Mouse (Mus musculus): ENCODE data around the gene Bnip3. TPM values are rescaled to one million over a fixed set of nuclear protein-coding genes. Genes with fewer than 3 reads are reported as not detected.

Gene Bnip3
- total and polyA plus RNA-seq, 3 experiments = 20.8 to 294 (median 102) TPM

GRCm38 (mm10) chr7:138850083-138850482 lies 59.2 kb downstream of the Bnip3 start:
- H3K79me2 ChIP-seq (replicated peaks; ENCODE audit: control insufficient read depth, extremely low read depth, insufficient read depth, poor library complexity, severe bottlenecking) = peaks cover 28% of the 10 kb centered on the region
- H3K4me2 ChIP-seq (ENCODE audit: insufficient read depth, low read depth, poor library complexity, severe bottlenecking) = no peak overlapping the region
- no peak overlapping the region for H3K27ac ChIP-seq (ENCODE audit: insufficient read depth, low read depth)
- no peak for DNase-seq (ENCODE audit: extremely low read depth)
- no peak for TF ChIP-seq ELF1 (IDR thresholded peaks at IDR 0.05; ENCODE audit: low read depth, low read length)
- no peak for TF ChIP-seq E2F4 (IDR thresholded peaks at IDR 0.05; ENCODE audit: insufficient replicate concordance, low read depth, low read length)
- no peak for TF ChIP-seq ZNF384 (IDR thresholded peaks at IDR 0.05; ENCODE audit: low read depth, low read length)
- no peak for TF ChIP-seq GABPA (IDR thresholded peaks at IDR 0.05; ENCODE audit: insufficient replicate concordance, low read depth, low read length)
- TF ChIP-seq MEF2A (IDR thresholded peaks at IDR 0.05; ENCODE audit: borderline replicate concordance, low read depth, low read length) = no peak
- TF ChIP-seq SIN3A (IDR thresholded peaks at IDR 0.05; ENCODE audit: low read length) = no peak
- no peak for TF ChIP-seq SMC3 (IDR thresholded peaks at IDR 0.05; ENCODE audit: low read depth, low read length)
- no peak for TF ChIP-seq POLR2AphosphoS2 (IDR thresholded peaks at IDR 0.05; ENCODE audit: low read depth, low read length)
- no peak for TF ChIP-seq CHD1 (IDR thresholded peaks at IDR 0.05; ENCODE audit: low read depth, low read length)
- TF ChIP-seq MAX (IDR thresholded peaks at IDR 0.05; ENCODE audit: low read length) = no peak
- no peak for TF ChIP-seq MAFK (IDR thresholded peaks at IDR 0.05; ENCODE audit: insufficient replicate concordance, low read length)
- no peak for TF ChIP-seq NRF1 (IDR thresholded peaks at IDR 0.05; ENCODE audit: low read depth, low read length)
- TF ChIP-seq ZC3H11A (IDR thresholded peaks at IDR 0.05; ENCODE audit: low read depth, low read length) = no peak
- no peak for TF ChIP-seq UBTF (IDR thresholded peaks at IDR 0.05; ENCODE audit: low read depth, low read length)
- TF ChIP-seq EP300 (IDR thresholded peaks at IDR 0.05; ENCODE audit: low read length) = no peak
- TF ChIP-seq JUND (conservative IDR thresholded peaks at IDR 0.05; ENCODE audit: low read depth, low read length) = no peak
- TF ChIP-seq NELFE (IDR thresholded peaks at IDR 0.05; ENCODE audit: low read depth, low read length) = no peak
- TF ChIP-seq TCF12 (IDR thresholded peaks at IDR 0.05; ENCODE audit: low read depth, low read length) = no peak
- no peak for TF ChIP-seq ZKSCAN1 (IDR thresholded peaks at IDR 0.05; ENCODE audit: borderline replicate concordance, low read depth, low read length)
- H3K9me3 ChIP-seq (replicated peaks; ENCODE audit: low read length) = no peaks in the 10 kb centered on the region
- dilution Hi-C loops (cut with MboI; ENCODE audit: extremely low pct_ligation_motif_present, extremely low pct_unique_long_range_greater_than_20kb, low sequenced_read_pairs) (no loop called here), in situ Hi-C loops (cut with MboI; ENCODE audit: low pct_ligation_motif_present, low pct_unique_long_range_greater_than_20kb, low sequenced_read_pairs) (no loop called here)
- no peak overlapping the region for H3K9ac ChIP-seq (ENCODE audit: insufficient read depth, low read depth)
- H3K27me3 ChIP-seq (replicated peaks) = no peaks in the 10 kb centered on the region
- peaks cover 3 to 18% of the 10 kb centered on the region in 2 experiments for H3K4me1 ChIP-seq (ENCODE audit: control insufficient read depth in 1 of 2, insufficient read depth in 2 of 2)
- H3K4me3 ChIP-seq (replicated peaks in 1 of 3; ENCODE audit: low read depth in 2 of 3, low read length in 2 of 3, poor library complexity in 1 of 3) = no peak overlapping the region
- peaks cover 16 to 49% of the 10 kb centered on the region in 2 experiments for H3K36me3 ChIP-seq (replicated peaks in 1 of 2; ENCODE audit: control insufficient read depth in 1 of 2, insufficient read depth in 1 of 2, low read length in 1 of 2)

GRCm38 (mm10) chr7:138848028-138848920 lies 61.0 kb downstream of the Bnip3 start:
- peaks cover 25% of the 10 kb centered on the region for H3K79me2 ChIP-seq (replicated peaks; ENCODE audit: control insufficient read depth, extremely low read depth, insufficient read depth, poor library complexity, severe bottlenecking)
- no peak for DNase-seq (ENCODE audit: extremely low read depth)
- peaks cover 14 to 47% of the 10 kb centered on the region in 2 experiments for H3K36me3 ChIP-seq (replicated peaks in 1 of 2; ENCODE audit: control insufficient read depth in 1 of 2, insufficient read depth in 1 of 2, low read length in 1 of 2)
- peaks cover 12 to 33% of the 10 kb centered on the region in 2 experiments for H3K4me1 ChIP-seq (ENCODE audit: control insufficient read depth in 1 of 2, insufficient read depth in 2 of 2)
- no peaks in the 10 kb centered on the region for H3K9me3 ChIP-seq (replicated peaks; ENCODE audit: low read length)
- in situ Hi-C loops (cut with MboI; ENCODE audit: low pct_ligation_motif_present, low pct_unique_long_range_greater_than_20kb, low sequenced_read_pairs) (loop anchor here (25.0 kb wide), 1 partner anchor 1361 kb away; no protein-coding TSS in a partner anchor), dilution Hi-C loops (cut with MboI; ENCODE audit: extremely low pct_ligation_motif_present, extremely low pct_unique_long_range_greater_than_20kb, low sequenced_read_pairs) (no loop called here)
- H3K27ac ChIP-seq (ENCODE audit: insufficient read depth, low read depth) = no peak overlapping the region
- H3K4me2 ChIP-seq (ENCODE audit: insufficient read depth, low read depth, poor library complexity, severe bottlenecking) = peak overlapping the region; percentile 85; the same call in 1 of the 2 replicates
- no peak overlapping the region for H3K9ac ChIP-seq (ENCODE audit: insufficient read depth, low read depth)
- H3K4me3 ChIP-seq (replicated peaks in 1 of 3; ENCODE audit: low read depth in 2 of 3, low read length in 2 of 3, poor library complexity in 1 of 3) = no peak overlapping the region
- no peak for TF ChIP-seq MEF2A (IDR thresholded peaks at IDR 0.05; ENCODE audit: borderline replicate concordance, low read depth, low read length)
- TF ChIP-seq MAX (IDR thresholded peaks at IDR 0.05; ENCODE audit: low read length) = no peak
- no peak for TF ChIP-seq SMC3 (IDR thresholded peaks at IDR 0.05; ENCODE audit: low read depth, low read length)
- TF ChIP-seq KAT2A (IDR thresholded peaks at IDR 0.05; ENCODE audit: insufficient replicate concordance, low read length) = no peak
- TF ChIP-seq MAFK (IDR thresholded peaks at IDR 0.05; ENCODE audit: insufficient replicate concordance, low read length) = no peak
- no peak for TF ChIP-seq JUND (conservative IDR thresholded peaks at IDR 0.05; ENCODE audit: low read depth, low read length)
- TF ChIP-seq ZNF384 (IDR thresholded peaks at IDR 0.05; ENCODE audit: low read depth, low read length) = no peak
- TF ChIP-seq BHLHE40 (IDR thresholded peaks at IDR 0.05; ENCODE audit: low read depth, low read length) = no peak
- TF ChIP-seq NRF1 (IDR thresholded peaks at IDR 0.05; ENCODE audit: low read depth, low read length) = no peak
- no peak for TF ChIP-seq EP300 (IDR thresholded peaks at IDR 0.05; ENCODE audit: low read length)
- TF ChIP-seq POLR2A (IDR thresholded peaks at IDR 0.05; ENCODE audit: low read depth, low read length) = no peak
- no peak for TF ChIP-seq CHD2 (IDR thresholded peaks at IDR 0.05; ENCODE audit: low read length)
- TF ChIP-seq USF1 (IDR thresholded peaks at IDR 0.05; ENCODE audit: low read depth, low read length) = no peak
- no peak for TF ChIP-seq TCF12 (IDR thresholded peaks at IDR 0.05; ENCODE audit: low read depth, low read length)
- TF ChIP-seq SIN3A (IDR thresholded peaks at IDR 0.05; ENCODE audit: low read length) = no peak
- no peak for TF ChIP-seq HCFC1 (IDR thresholded peaks at IDR 0.05; ENCODE audit: low read depth, low read length)
- no peak for TF ChIP-seq MAZ (IDR thresholded peaks at IDR 0.05; ENCODE audit: low read depth, low read length)
- no peak for TF ChIP-seq TBP (conservative IDR thresholded peaks at IDR 0.05; ENCODE audit: low read depth, low read length)
- no peak for TF ChIP-seq MYC (IDR thresholded peaks at IDR 0.05; ENCODE audit: low read depth, low read length)
- no peak for TF ChIP-seq GABPA (IDR thresholded peaks at IDR 0.05; ENCODE audit: insufficient replicate concordance, low read depth, low read length)
- no peaks in the 10 kb centered on the region for H3K27me3 ChIP-seq (replicated peaks)

Data from CH12.LX (cell line).